Mouse (Mus musculus): Measurements from ENCODE around the gene Myt1l.

The Myt1l gene

GRCm38 (mm10) chr12:29816761-29817160 is 288.6 kb downstream of the Myt1l start:
- DNase-seq (ENCODE audit: low read depth) = no peak

- no peak for DNase-seq (ENCODE audit: low read depth)
Observed at GRCm38 (mm10) chr12:29822216-29822615, 294.0 kb downstream of the Myt1l start.

- no peak for DNase-seq (ENCODE audit: low read depth)
Observed at GRCm38 (mm10) chr12:29823766-29824417, 295.7 kb downstream of the Myt1l start.

GRCm38 (mm10) chr12:29830571-29830970 is 302.4 kb downstream of the Myt1l start:
- DNase-seq (ENCODE audit: low read depth) = no peak

- DNase-seq (ENCODE audit: low read depth) = no peak
Observed at GRCm38 (mm10) chr12:29831356-29831755, 303.2 kb downstream of the Myt1l start.

GRCm38 (mm10) chr12:29837301-29837791 is 309.2 kb downstream of the Myt1l start:
- DNase-seq (ENCODE audit: low read depth) = peak; percentile 21

GRCm38 (mm10) chr12:29838421-29838820 is 310.2 kb downstream of the Myt1l start:
- DNase-seq (ENCODE audit: low read depth) = no peak

GRCm38 (mm10) chr12:29849936-29850335 is 321.8 kb downstream of the Myt1l start:
- DNase-seq (ENCODE audit: low read depth) = no peak

GRCm38 (mm10) chr12:29854151-29854585 is 326.0 kb downstream of the Myt1l start:
- no peak for DNase-seq (ENCODE audit: low read depth)

- DNase-seq (ENCODE audit: low read depth) = peak; percentile 48
Observed at GRCm38 (mm10) chr12:29855007-29855406, 326.8 kb downstream of the Myt1l start.

- DNase-seq (ENCODE audit: low read depth) = no peak
Observed at GRCm38 (mm10) chr12:29860986-29861385, 332.8 kb downstream of the Myt1l start.

- DNase-seq (ENCODE audit: low read depth) = no peak
Observed at GRCm38 (mm10) chr12:29868295-29868694, 340.1 kb downstream of the Myt1l start.

- no peak for DNase-seq (ENCODE audit: low read depth)
Observed at GRCm38 (mm10) chr12:29868781-29869180, 340.6 kb downstream of the Myt1l start.

GRCm38 (mm10) chr12:29872156-29872815 is 344.1 kb downstream of the Myt1l start:
- DNase-seq (ENCODE audit: low read depth) = no peak

GRCm38 (mm10) chr12:29873281-29873772 is 345.1 kb downstream of the Myt1l start:
- no peak for DNase-seq (ENCODE audit: low read depth)

GRCm38 (mm10) chr12:29877977-29878376 is 349.8 kb downstream of the Myt1l start:
- DNase-seq (ENCODE audit: low read depth) = no peak

- DNase-seq (ENCODE audit: low read depth) = peak; percentile 23
Observed at GRCm38 (mm10) chr12:29882871-29883617, 354.9 kb downstream of the Myt1l start.

GRCm38 (mm10) chr12:29884376-29884775 is 356.2 kb downstream of the Myt1l start:
- DNase-seq (ENCODE audit: low read depth) = no peak

GRCm38 (mm10) chr12:29894669-29895068 is 366.5 kb downstream of the Myt1l start:
- DNase-seq (ENCODE audit: low read depth) = peak; percentile 25

- DNase-seq (ENCODE audit: low read depth) = no peak
Observed at GRCm38 (mm10) chr12:29897533-29898085, 369.4 kb downstream of the Myt1l start.

GRCm38 (mm10) chr12:29904101-29904874 is 376.1 kb downstream of the Myt1l start:
- no peak for DNase-seq (ENCODE audit: low read depth)

All from 416B (cell line).